Mouse (Mus musculus): ENCODE data around the gene AI481877. TPM values are rescaled to one million over a fixed set of nuclear protein-coding genes. Genes with fewer than 3 reads are reported as not detected.

AI481877 gene
- polyA plus RNA-seq, 1 experiment, result not detected

GRCm38 (mm10) chr4:59034918-59035785 lies 103.6 kb downstream of the AI481877 start, which contains the start of gene Gng10:
Gng10 (plus strand) TSS chr4:59035088.
- peak; percentile 59 for DNase-seq (ENCODE audit: low spot score)

GRCm38 (mm10) chr4:59034325-59034917 lies 104.4 kb downstream of the AI481877 start:
- DNase-seq (ENCODE audit: low spot score), result no peak

GRCm38 (mm10) chr4:59016922-59017321 lies 121.9 kb downstream of the AI481877 start:
- no peak for DNase-seq (ENCODE audit: low spot score)

GRCm38 (mm10) chr4:59015181-59015580 lies 123.6 kb downstream of the AI481877 start:
- no peak for DNase-seq (ENCODE audit: low spot score)

GRCm38 (mm10) chr4:59011446-59011845 lies 127.3 kb downstream of the AI481877 start:
- DNase-seq (ENCODE audit: low spot score), result no peak

- no peak for DNase-seq (ENCODE audit: low spot score)
These were observed 129.1 kb downstream of the AI481877 start for GRCm38 (mm10) chr4:59009696-59010095.

GRCm38 (mm10) chr4:59009186-59009585 lies 129.6 kb downstream of the AI481877 start:
- DNase-seq (ENCODE audit: low spot score), result no peak

DNA sequence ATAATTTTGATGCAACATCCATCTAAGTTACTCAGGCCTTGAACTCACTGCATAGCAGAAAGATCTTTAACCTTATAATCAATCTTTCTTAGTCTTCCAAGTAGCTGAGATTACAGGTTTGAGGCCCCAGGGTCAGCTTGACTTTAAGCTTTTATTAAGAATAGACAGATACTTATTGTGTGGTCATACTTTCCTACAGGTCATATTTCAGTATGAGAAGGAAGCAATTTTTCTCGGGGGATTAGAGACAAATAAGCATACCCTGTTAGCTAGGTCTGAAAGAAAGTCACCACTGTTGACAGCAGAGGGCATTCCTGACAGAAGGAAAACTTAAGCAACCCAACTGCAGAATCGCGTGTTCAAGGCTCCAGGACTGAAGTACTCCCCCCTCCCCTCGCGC lies 130.8 kb downstream of the AI481877 start:
- DNase-seq (ENCODE audit: low spot score), result no peak

DNA sequence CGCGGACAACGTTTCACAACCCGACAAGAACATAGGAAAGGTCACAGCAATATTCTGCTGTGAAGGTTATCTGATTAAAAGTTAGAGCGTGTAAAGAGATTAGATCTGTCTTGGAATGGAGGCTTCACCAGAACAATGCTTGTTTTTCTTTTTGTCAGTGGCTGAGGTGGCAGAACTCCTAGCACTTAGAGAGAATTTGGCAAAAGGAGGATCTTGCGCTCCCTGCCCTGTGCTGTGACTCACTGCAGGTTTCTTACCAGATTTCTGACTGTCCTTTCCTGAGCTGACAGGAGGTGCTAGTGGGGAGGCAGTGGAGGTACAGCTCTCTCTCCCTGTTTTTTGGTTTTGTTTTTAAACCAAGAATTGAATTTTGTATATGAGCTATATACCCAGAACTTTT lies 131.8 kb downstream of the AI481877 start:
- DNase-seq (ENCODE audit: low spot score), result no peak

GRCm38 (mm10) chr4:59006211-59006610 lies 132.6 kb downstream of the AI481877 start:
- DNase-seq (ENCODE audit: low spot score), result no peak

DNA sequence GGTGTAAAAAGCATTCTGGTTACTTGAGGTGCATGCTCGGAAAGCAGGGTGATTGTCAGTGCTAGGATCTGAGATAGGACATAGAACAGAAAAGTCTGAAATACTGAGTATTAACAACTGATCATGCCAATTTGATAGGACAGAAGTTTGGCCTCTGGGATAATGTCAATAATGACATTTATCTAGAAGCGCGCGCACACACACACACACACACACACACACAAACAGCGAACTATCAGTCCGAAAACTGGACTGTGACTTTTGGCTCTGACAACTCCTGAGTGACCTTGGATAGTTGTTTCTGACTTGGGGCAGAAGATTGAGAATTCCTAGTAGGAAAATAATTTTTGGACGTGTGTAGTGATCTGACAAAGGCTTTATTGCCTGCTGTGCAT lies 135.0 kb downstream of the AI481877 start:
- no peak for DNase-seq (ENCODE audit: low spot score)

DNA sequence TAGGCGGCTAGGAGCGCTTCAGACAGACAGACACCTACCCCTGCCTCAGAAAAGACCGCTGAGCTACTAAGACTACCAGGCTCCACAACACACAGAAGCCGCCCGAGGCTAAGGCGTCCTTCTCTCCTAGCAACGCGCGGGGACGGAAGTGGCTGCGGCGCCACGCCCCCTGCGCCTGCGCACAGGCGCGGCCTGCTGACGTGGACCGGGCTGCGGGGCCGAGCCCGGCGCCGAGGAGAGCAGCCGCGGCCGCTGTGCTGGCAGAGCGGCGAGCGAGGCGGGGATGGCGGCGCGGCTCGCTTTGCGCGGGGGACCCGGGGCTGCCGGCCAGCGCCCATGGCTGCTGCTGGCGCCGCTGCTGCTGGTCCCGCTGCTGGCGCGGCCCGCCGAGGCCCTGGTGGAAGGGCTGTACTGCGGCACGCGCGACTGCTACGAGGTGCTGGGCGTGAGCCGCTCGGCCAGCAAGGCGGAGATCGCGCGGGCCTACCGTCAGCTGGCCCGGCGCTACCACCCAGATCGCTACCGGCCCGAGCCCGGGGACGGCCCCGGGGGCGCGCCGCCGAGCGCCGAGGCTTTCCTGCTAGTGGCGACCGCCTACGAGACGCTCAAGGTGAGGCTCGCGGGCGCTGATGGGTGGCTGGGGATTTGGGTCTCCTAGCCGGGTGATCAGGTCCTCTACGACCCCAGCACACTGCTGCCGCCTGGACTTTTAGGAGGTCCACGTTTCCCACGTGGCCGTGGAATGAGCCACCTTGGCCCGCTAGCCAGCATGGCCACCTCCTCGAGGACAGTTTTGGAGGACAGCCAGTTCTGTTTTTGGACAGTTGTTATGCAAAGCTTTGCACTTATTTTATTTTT lies 135.6 kb downstream of the AI481877 start, which contains the start of gene Gm20503:
TSS of gene Gm20503 (plus strand) at position 263 of the 858 bp plus-strand sequence.
- DNase-seq (ENCODE audit: low spot score), result peak; percentile 85

- DNase-seq (ENCODE audit: low spot score), result no peak
These were observed 138.2 kb downstream of the AI481877 start for GRCm38 (mm10) chr4:59000614-59001013.

GRCm38 (mm10) chr4:58999686-59000085 lies 139.1 kb downstream of the AI481877 start:
- no peak for DNase-seq (ENCODE audit: low spot score)

GRCm38 (mm10) chr4:58998688-58999087 lies 140.1 kb downstream of the AI481877 start:
- DNase-seq (ENCODE audit: low spot score), result no peak

GRCm38 (mm10) chr4:58997081-58997480 lies 141.7 kb downstream of the AI481877 start:
- DNase-seq (ENCODE audit: low spot score), result no peak

DNA sequence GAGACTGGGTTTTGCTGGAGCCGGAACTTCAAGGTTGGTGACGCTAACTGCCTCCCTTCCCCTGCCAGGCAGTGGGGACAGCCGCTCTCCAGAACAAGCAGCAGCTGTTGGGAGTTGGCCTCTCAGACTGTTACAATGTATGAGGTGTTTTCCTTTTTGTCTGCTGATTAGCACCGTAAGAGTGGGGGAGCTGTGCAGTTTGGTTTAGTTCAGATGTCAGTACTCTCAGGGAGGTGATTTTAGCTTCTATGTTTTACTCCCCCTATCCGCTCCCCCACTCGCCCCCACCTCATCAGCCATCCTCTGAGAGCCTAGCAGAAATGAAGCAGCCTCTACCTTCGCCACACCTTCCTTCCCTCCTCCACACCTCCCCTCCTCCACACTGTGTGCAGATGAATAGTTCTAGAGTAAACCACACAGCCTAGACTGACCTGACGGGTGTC lies 143.5 kb downstream of the AI481877 start:
- no peak for DNase-seq (ENCODE audit: low spot score)

- DNase-seq (ENCODE audit: low spot score), result no peak
These were observed 144.0 kb downstream of the AI481877 start, which contains the start of gene Dnajc25 for GRCm38 (mm10) chr4:58994762-58995161. Dnajc25 (plus strand) TSS chr4:58995062.

Measured in urinary bladder, adult 2 months (tissue).